Mouse (Mus musculus): ENCODE data around the gene B3galt4.

The B3galt4 gene

DNA sequence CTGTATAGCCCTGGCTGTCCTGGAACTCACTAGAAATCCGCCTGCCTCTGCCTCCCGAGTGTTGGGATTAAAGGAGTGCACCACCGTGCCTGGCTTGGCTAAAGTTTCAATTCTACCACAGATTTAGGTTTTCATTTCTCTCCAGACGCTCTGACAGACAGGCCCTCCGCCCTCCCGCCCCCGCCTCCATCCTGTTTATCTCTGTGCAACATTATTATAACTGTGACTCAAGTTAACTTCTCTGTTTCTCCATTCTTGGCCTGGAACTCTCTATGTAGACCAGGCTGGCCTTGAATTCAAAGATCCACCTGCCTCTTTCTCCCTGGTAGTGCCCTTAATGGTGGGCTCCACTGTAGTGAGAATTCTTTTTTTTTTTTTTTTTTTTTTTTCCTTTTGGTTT lies 48.8 kb downstream of the B3galt4 start:
- no peak for DNase-seq

DNA sequence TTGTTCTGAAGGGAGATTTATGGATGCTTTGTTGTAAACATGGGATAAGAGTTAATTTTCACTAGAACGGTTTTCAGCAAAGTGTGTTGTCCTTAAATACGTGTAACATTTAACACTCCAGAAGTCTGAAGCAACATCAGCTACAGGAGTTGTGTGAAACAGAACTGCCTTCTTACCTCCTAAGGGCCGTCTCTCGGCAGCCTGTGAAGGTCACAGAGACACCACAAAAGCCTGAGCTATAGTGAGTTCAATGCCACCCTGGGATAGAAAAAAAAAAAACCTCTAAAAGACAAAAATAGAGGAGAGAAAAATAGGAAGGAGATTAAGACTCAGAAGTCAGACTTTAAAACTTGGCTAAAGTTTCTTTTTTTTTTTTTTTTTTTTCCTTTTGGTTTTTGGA lies 49.2 kb downstream of the B3galt4 start:
- no peak for DNase-seq

DNA sequence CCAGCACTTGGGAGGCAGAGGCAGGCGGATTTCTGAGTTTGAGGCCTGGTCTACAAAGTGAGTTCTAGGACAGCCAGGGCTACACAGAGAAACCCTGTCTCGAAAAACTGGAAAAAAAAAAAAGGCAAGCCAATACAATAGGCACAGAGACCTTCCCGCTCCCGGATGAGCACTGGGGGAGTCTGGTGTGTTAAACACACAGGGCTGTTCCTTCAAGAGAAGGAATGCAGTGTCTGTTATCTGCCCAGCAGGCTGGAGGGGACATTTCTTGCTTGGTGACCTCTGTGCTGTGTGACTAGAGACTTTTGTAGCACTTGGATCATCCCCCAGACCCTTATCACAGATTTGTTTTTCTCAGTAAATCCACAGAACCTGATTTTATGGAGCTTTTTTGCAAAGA lies 49.6 kb downstream of the B3galt4 start:
- no peak for DNase-seq

DNA sequence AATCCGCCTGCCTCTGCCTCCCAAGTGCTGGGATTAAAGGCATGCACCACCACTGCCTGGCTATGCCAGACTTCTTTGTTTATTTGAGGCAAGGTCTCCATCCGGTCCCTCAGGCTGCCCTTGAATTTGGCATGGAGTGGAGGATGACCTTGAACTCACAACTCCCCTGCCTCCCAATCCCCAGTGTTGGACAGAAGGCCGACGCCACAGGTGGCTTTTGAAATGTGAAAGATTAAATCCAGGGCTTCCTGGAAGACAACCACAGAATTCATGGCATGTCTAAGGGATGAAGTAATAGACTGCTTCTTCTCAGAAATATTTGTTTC lies 50.3 kb downstream of the B3galt4 start:
- DNase-seq, result no peak

DNA sequence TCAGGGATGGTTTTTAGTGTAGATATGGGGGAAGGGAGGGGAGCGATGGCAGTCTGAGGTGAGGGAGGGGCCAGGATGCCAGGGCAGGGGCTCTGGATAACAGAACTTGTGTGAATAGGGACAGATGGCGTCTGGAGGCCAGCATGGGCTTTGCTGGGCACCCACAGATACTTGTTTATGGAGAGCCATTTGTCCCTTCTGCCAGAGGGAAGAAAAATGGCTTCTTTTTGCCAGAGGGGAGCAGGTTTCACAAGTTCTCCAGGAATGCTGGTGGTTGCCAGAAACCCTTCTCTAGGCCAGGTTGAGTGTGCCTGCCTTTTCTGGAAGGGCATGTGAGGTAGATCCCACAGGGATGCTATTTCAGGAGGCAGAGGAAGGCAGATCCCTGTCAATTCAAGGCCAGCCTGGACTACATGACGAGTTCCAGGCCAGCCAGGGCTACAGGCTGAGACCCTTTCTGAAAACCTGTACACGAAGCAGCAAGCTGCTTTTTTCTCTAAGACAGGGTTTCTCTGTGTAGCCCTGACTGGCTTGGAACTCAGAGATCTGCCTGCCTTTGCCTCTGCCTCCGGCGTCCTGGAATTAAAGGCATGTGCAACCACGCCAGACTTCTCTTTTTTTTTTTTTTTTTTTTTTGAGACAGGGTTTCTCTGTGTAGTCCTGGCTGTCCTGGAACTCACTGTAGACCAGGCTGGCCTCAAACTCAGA lies 50.9 kb downstream of the B3galt4 start:
- DNase-seq, result no peak

All from kidney, adult 8-10 months (tissue).